10 mouse cellular contexts compared by ENCODE assay signal in the genomic region with DNA sequence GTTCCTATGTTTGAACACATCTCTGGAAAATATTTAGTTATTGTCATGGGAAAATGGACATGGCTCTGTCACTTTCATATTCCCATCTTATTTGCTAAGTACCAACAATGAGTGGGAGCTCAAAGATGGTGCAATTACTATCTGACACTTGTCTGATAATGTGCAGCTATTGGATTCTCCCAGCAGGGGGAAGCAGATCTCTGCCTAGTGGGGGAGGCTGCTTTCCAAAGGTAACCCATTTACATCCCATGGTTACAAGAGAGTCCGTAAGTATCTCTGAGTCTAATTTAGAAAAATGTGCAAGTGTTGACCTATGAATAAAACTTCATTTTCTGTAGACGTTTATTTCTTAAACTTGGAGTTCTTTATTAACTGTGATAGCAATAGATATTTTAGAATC.
A peak's percentile ranks its signal among the peaks of the same experiment; 100 is the strongest.
DNase-seq lines count a peak whose midpoint lies in the region; ATAC-seq and TF ChIP-seq lines count a peak whose summit lies in the region.
"Had no signal": no experiment of that assay in that cellular context is flagged by ENCODE, and none has a peak within 500 bp of the region (broad histone marks: within the 10 kb centered on the region; RNA-seq: fewer than 3 reads in every experiment).

No protein-coding gene starts in this region.

- H3K4me2 ChIP-seq in intestine, postnatal 0 days (replicated peaks; ENCODE audit: low read depth), result no peak overlapping the region
- no peak overlapping the region for H3K4me2 ChIP-seq in intestine, embryonic 16.5 days (ENCODE audit: low read depth, low read length)
- no peak overlapping the region for H3K4me2 ChIP-seq in lung, embryonic 14.5 days
- H3K4me2 ChIP-seq: heart, embryonic 13.5 days; limb, embryonic 12.5 days had no signal

- H3K27me3 ChIP-seq in intestine, postnatal 0 days (replicated peaks; ENCODE audit: control insufficient read depth, insufficient read depth, low read length), result no peaks in the 10 kb centered on the region
- H3K27me3 ChIP-seq in intestine, embryonic 16.5 days (replicated peaks; ENCODE audit: control insufficient read depth, insufficient read depth, low read length), result no peaks in the 10 kb centered on the region
- H3K27me3 ChIP-seq in lung, embryonic 14.5 days (ENCODE audit: insufficient read depth, low read length), result no peaks in the 10 kb centered on the region
- H3K27me3 ChIP-seq: heart, embryonic 13.5 days; limb, embryonic 12.5 days had no signal

- TF ChIP-seq CTCF in intestine, postnatal 0 days (IDR thresholded peaks at IDR 0.05; ENCODE audit: low read depth), result peak; percentile 71
- TF ChIP-seq CTCF in lung, embryonic 14.5 days (IDR thresholded peaks at IDR 0.05; ENCODE audit: low read depth), result peak; percentile 59

- WGBS in intestine, postnatal 0 days, result 57% methylated on average over 2 of the region's 2 CpGs
- WGBS in intestine, embryonic 16.5 days, result 55% methylated on average over 2 of the region's 2 CpGs
- 41% methylated on average over 2 of the region's 2 CpGs for WGBS in lung, embryonic 14.5 days

- H3K9me3 ChIP-seq in intestine, postnatal 0 days (ENCODE audit: control insufficient read depth), result no peaks in the 10 kb centered on the region
- no peaks in the 10 kb centered on the region for H3K9me3 ChIP-seq in intestine, embryonic 16.5 days (ENCODE audit: control insufficient read depth, low read length)
- no peaks in the 10 kb centered on the region for H3K9me3 ChIP-seq in lung, embryonic 14.5 days (ENCODE audit: low read depth, low read length)
- H3K9me3 ChIP-seq: heart, embryonic 13.5 days; limb, embryonic 12.5 days had no signal

- peak; percentile 51 for DNase-seq in ES-CJ7 (ENCODE audit: low read depth, low spot score)
- DNase-seq in adrenal gland, postnatal 14 days, result peak; percentile 38
- peak; percentile 40 for DNase-seq in lung, embryonic 14.5 days
- DNase-seq in spleen, adult 12 weeks (ENCODE audit: low spot score), result no peak
- no peak for DNase-seq in thymus, postnatal 4 days
- no peak for DNase-seq in spleen, postnatal 4 days (ENCODE audit: low spot score in 2 of 2)

- H3K36me3 ChIP-seq in intestine, postnatal 0 days (ENCODE audit: control insufficient read depth, insufficient read depth), result no peaks in the 10 kb centered on the region
- no peaks in the 10 kb centered on the region for H3K36me3 ChIP-seq in intestine, embryonic 16.5 days (ENCODE audit: control insufficient read depth, insufficient read depth, low read length)
- H3K36me3 ChIP-seq in lung, embryonic 14.5 days (ENCODE audit: insufficient read depth), result no peaks in the 10 kb centered on the region
- H3K36me3 ChIP-seq: heart, embryonic 13.5 days; limb, embryonic 12.5 days had no signal

- no peaks in the 10 kb centered on the region for H3K4me1 ChIP-seq in intestine, postnatal 0 days (replicated peaks; ENCODE audit: control insufficient read depth, insufficient read depth, low read length)
- H3K4me1 ChIP-seq in intestine, embryonic 16.5 days (ENCODE audit: control insufficient read depth, insufficient read depth, low read length), result no peaks in the 10 kb centered on the region
- no peaks in the 10 kb centered on the region for H3K4me1 ChIP-seq in lung, embryonic 14.5 days (ENCODE audit: insufficient read depth)
- H3K4me1 ChIP-seq: heart, embryonic 13.5 days; limb, embryonic 12.5 days had no signal

- no peak overlapping the region for H3K9ac ChIP-seq in intestine, postnatal 0 days (ENCODE audit: low read depth, low read length)
- H3K9ac ChIP-seq in intestine, embryonic 16.5 days (ENCODE audit: low read depth, low read length), result no peak overlapping the region
- no peak overlapping the region for H3K9ac ChIP-seq in lung, embryonic 14.5 days
- H3K9ac ChIP-seq: heart, embryonic 13.5 days; limb, embryonic 12.5 days had no signal

- no peak for ATAC-seq in intestine, postnatal 0 days
- no peak for ATAC-seq in intestine, embryonic 16.5 days
- ATAC-seq in lung, embryonic 14.5 days (ENCODE audit: insufficient read depth), result no peak

- H3K27ac ChIP-seq in intestine, postnatal 0 days (ENCODE audit: low read depth, low read length), result no peak overlapping the region
- no peak overlapping the region for H3K27ac ChIP-seq in intestine, embryonic 16.5 days (ENCODE audit: low read length)
- no peak overlapping the region for H3K27ac ChIP-seq in lung, embryonic 14.5 days (ENCODE audit: low read depth)
- H3K27ac ChIP-seq: heart, embryonic 13.5 days; limb, embryonic 12.5 days had no signal

- no peak overlapping the region for H3K4me3 ChIP-seq in intestine, postnatal 0 days (ENCODE audit: low read depth, low read length)
- no peak overlapping the region for H3K4me3 ChIP-seq in intestine, embryonic 16.5 days (ENCODE audit: low read length)
- no peak overlapping the region for H3K4me3 ChIP-seq in lung, embryonic 14.5 days (ENCODE audit: low read depth, low read length)
- H3K4me3 ChIP-seq: heart, embryonic 13.5 days; limb, embryonic 12.5 days had no signal

Comparison
In these comparisons a context has a peak if more than half of its experiments do, and no peak if none do; other contexts are left out.
1. DNase-seq: peak in ES-CJ7 (single experiment), adrenal gland, postnatal 14 days (single experiment) and lung, embryonic 14.5 days (single experiment); none in spleen, adult 12 weeks (single experiment), thymus, postnatal 4 days (single experiment) and spleen, postnatal 4 days (0 of 2).